Mouse (Mus musculus) spleen, adult 12 weeks (tissue): ENCODE measurements around the gene Myh4.

ENCODE experiments used
- DNase-seq: peaks from one replicate; pipeline ENCODE4 v3.0.0; 2022; ENCODE audit warnings: low spot score

Gene Myh4

DNA sequence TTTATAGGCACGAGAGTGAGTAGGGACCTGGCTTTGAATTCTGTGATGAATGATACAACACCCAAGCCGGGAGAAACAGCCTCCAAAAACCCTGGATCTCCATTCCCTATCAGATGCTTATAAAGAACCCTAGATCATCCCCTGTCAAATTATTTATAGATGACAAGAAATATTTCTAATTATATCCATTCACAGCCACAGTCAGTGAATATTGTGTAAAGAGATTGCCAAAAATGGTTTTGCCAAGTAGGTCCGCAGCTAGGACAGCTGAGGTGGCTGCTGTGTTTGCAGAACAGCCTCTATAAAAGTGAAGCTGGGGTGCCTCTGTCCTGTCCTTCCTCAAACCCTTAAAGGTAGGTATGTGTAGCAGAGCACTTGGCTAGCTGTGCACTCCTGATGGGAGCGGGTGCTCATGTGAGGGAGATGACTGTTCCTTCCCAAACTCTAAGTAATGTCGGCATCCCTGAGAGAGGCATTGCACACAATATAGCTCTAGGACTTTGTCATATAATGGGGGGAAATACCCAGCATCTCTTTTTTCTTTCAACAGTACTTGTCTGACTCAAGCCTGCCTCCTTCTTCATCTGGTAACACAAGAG, at the start of gene Myh4:
Gene Myh4, plus strand, starts transcription at position 549 of the 599 bp plus-strand sequence.
- no peak for DNase-seq

- no peak for DNase-seq
Measured at GRCm38 (mm10) chr11:67190316-67190715, 47.5 kb upstream of the Myh4 start.

- no peak for DNase-seq
Measured at GRCm38 (mm10) chr11:67190814-67191213, 47.0 kb upstream of the Myh4 start.

DNA sequence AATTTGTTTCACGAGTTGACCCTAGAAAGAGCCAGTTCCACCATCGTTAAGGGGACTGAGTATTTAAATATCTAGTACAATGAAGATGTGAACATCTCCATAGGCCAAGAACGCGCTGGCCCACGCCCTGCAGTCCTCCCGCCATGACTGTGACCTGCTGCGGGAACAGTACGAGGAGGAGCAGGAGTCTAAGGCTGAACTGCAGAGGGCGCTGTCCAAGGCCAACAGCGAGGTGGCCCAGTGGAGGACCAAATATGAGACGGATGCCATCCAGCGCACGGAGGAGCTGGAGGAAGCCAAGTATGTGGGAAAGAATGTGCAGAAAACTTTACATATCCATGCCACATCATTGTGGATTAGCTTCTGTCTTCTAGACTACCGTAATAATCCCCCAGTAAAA, 46.3 kb upstream of the Myh4 start:
- DNase-seq: no peak

GRCm38 (mm10) chr11:67199321-67199720, 38.5 kb upstream of the Myh4 start:
- DNase-seq: no peak

DNA sequence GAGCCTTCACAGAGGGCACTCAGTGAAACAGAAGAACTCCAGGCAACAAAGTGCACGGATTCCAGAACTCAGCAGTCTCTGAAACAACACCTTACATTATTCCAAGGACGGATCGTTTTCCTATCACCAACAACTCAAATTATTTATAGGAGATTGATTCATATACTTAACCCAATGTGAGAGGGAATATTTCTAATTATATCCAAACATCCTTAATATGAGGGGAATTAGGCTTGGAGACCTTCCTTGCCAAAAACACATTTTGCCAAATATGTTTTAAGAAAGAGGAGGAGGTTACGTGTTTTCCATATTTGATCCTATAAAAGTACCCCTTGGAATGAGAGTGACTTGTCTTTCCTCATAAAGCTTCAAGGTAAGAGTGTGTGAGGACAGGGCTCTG, 38.1 kb upstream of the Myh4 start, which contains the start of gene Myh1:
Gene Myh1, plus strand, starts transcription at position 301 of the 400 bp plus-strand sequence.
- no peak for DNase-seq

- no peak for DNase-seq
Measured at GRCm38 (mm10) chr11:67204766-67205165, 33.1 kb upstream of the Myh4 start.

GRCm38 (mm10) chr11:67221803-67222202, 16.0 kb upstream of the Myh4 start:
- no peak for DNase-seq

- no peak for DNase-seq
Measured at GRCm38 (mm10) chr11:67224466-67224865, 13.4 kb upstream of the Myh4 start.

DNA sequence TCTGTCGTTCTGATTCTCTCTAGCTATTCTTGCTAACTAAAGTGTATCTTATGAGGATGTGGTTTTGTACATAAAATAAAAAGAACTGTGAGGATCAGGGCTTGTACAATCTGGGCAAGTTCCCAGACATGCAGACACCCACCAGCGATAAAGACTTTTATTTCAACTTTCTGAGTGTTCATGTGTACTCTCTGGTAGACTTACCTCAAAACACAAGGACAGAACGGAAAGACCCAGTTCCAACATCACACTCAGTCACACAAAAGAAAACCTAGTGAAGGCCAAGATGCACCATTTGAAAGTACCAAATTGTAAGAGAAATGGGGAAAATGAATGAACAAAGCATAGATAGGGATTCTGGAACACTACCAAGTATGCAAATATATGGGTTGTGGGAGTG, 9.1 kb upstream of the Myh4 start:
- no peak for DNase-seq

GRCm38 (mm10) chr11:67229166-67229565, 8.7 kb upstream of the Myh4 start:
- DNase-seq: no peak

- no peak for DNase-seq
Measured at GRCm38 (mm10) chr11:67229946-67230345, 7.9 kb upstream of the Myh4 start.

GRCm38 (mm10) chr11:67235639-67236358, 2.0 kb upstream of the Myh4 start:
- DNase-seq: no peak

GRCm38 (mm10) chr11:67236799-67237198, 1.0 kb upstream of the Myh4 start:
- DNase-seq: no peak

DNA sequence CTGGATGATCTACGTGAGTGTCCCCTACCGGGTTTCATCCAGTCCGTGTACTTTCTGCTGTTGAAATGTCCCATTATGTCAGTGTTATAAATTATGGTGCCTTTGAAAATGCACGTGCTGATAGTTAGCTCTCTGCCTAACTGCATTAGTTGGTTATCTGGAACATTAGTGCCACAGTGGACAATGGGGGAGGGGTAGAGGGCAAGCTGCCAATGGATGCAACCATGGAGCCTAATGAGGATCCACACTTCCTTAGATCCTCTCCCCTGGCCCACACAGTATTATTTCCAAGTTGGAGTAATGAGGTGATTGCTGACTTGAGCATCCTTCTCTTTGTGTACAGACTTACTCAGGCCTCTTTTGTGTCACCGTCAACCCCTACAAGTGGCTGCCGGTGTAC, 3.2 kb downstream of the Myh4 start:
- no peak for DNase-seq

GRCm38 (mm10) chr11:67253691-67254090, 15.9 kb downstream of the Myh4 start:
- no peak for DNase-seq

GRCm38 (mm10) chr11:67257048-67257447, 19.2 kb downstream of the Myh4 start:
- DNase-seq: no peak

- DNase-seq: no peak
Measured at GRCm38 (mm10) chr11:67260956-67261355, 23.1 kb downstream of the Myh4 start.

DNA sequence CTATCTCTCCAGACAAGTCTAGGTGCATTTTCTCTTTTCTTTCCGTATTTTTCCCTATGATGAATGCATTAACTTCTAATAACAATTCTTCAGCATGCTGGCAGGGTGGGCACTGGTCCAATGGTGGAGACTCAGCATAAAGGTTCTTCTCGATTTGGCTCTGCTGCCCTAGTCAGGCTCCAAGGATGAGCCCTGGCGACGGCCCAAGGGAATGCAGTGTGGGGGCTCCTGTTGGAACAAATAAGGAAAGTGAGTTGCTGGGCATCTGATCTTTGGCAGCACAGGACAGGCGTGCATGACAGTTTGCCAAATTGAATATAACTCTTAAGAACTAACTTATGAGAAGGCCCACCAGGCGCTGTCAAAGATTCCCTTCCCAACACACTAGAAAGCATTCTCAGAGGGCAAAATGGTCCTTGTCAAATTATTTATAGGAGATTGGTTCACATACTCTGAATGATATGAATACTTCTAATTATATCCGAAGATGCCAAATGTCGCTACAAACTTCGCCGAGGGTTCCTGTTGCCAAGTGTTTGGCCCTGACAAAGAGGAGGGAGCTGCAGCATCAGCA, 38.9 kb downstream of the Myh4 start, which contains the start of gene Myh8:
Gene Myh8, plus strand, starts transcription at position 524 of the 574 bp plus-strand sequence.
- DNase-seq: no peak

DNA sequence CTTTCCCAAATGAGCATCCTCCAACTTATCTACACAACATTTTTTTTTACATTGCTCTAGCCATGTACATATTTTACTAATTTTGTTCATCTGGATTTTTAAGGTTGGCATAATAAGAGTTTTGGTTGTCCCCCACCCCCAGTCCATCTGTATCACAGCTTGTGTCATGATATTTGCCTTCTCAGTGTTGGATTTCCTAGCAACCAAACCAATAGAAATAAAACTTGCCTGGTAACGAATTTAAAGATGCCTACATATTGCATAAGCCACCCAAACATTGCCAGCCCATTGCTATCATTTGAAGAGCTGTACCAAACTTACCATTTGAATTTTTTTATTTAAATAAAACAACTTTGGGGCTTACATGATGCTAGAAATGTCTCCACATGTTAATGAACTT, 55.6 kb downstream of the Myh4 start:
- DNase-seq: no peak
